12 mouse cellular contexts compared by ENCODE assay signal in the genomic region with DNA sequence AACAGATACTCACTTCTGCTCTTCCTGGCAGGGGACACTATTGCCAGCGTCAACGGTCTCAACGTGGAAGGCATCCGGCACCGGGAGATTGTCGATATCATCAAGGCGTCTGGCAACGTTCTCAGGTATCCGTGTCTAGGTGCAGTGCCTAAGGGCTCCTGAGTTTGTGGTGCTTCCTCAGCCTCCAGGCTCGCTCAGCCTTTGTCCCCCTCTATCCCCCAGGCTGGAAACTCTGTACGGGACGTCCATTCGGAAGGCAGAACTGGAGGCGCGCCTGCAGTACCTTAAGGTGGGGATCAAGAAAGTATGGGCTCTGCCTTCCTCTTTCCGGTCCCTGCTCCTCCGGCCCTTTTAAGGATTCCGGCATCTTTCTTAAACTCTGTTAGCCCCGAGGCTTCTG.
"Had no signal": no experiment of that assay in that cellular context is flagged by ENCODE, and none has a peak within 500 bp of the region (broad histone marks: within the 10 kb centered on the region; RNA-seq: fewer than 3 reads in every experiment).

No protein-coding gene starts in this region.

- DNase-seq: midbrain, embryonic 14.5 days; right cerebral cortex, adult 18-20 months; right cerebral cortex, postnatal 25 days; right cerebral cortex, postnatal 4 days; thymus, adult 18-20 months had no signal

- H3K27ac ChIP-seq: macrophage; midbrain, embryonic 10.5 days; midbrain, embryonic 12.5 days; neural tube, embryonic 13.5 days; neural tube, embryonic 15.5 days had no signal

- H3K4me3 ChIP-seq: megakaryocyte, embryonic 14.5 days; midbrain, embryonic 10.5 days; midbrain, embryonic 12.5 days; myocyte; neural tube, embryonic 13.5 days; neural tube, embryonic 15.5 days had no signal
